Mouse (Mus musculus): ENCODE data around the gene Caap1.

Caap1 gene

GRCm38 (mm10) chr4:94476749-94477399 is 79.7 kb downstream of the Caap1 start:
- DNase-seq = no peak

GRCm38 (mm10) chr4:94473286-94473685 is 83.3 kb downstream of the Caap1 start:
- DNase-seq = no peak

- DNase-seq = no peak
Observed at GRCm38 (mm10) chr4:94459424-94459823, 97.2 kb downstream of the Caap1 start.

- DNase-seq = no peak
Observed at GRCm38 (mm10) chr4:94454857-94455256, 101.7 kb downstream of the Caap1 start.
